Mouse (Mus musculus) c-Kit-positive CD71-negative TER-119-negative erythroid progenitor cells, embryonic 14.5 days (primary cell): Measurements from ENCODE around the gene Platr17.
A peak's percentile ranks its signal among the peaks of the same experiment; 100 is the strongest.
"Not testable (repeated sequence)": the region's sequence is repeated elsewhere in the genome, so short reads cannot be mapped to it uniquely, and the experiment has no call there.

Experiments
- DNase-seq: peaks from one replicate; pipeline ENCODE4 v3.0.0-alpha.2; 2013; ENCODE audit warnings: low read depth

Platr17 gene

GRCm38 (mm10) chr17:33904835-33905234, at the start of gene Platr17:
Gene Platr17, plus strand, starts transcription at chr17:33905135.
- not testable (repeated sequence) for DNase-seq

- DNase-seq = no peak
Measured at GRCm38 (mm10) chr17:33857816-33858215, 47.1 kb upstream of the Platr17 start.

GRCm38 (mm10) chr17:33865330-33866030, 39.5 kb upstream of the Platr17 start:
- DNase-seq = peak; percentile 90

- not testable (repeated sequence) for DNase-seq
Measured at GRCm38 (mm10) chr17:33873537-33873936, 31.4 kb upstream of the Platr17 start, which contains the start of gene Gm7029. Gene Gm7029, plus strand, starts transcription at chr17:33873837.

- DNase-seq = no peak
Measured at GRCm38 (mm10) chr17:33874411-33874810, 30.5 kb upstream of the Platr17 start.

GRCm38 (mm10) chr17:33875797-33876196, 29.1 kb upstream of the Platr17 start:
- not testable (repeated sequence) for DNase-seq

GRCm38 (mm10) chr17:33884320-33884719, 20.6 kb upstream of the Platr17 start:
- not testable (repeated sequence) for DNase-seq

GRCm38 (mm10) chr17:33887802-33888201, 17.1 kb upstream of the Platr17 start:
- not testable (repeated sequence) for DNase-seq

GRCm38 (mm10) chr17:33888230-33888629, 16.7 kb upstream of the Platr17 start:
- not testable (repeated sequence) for DNase-seq

GRCm38 (mm10) chr17:33889941-33890532, 14.9 kb upstream of the Platr17 start:
- DNase-seq = not testable (repeated sequence)

GRCm38 (mm10) chr17:33890533-33891059, 14.3 kb upstream of the Platr17 start, which contains the start of gene Kifc1:
Gene Kifc1, minus strand, starts transcription at chr17:33890661.
- peak; percentile 99 for DNase-seq

- no peak for DNase-seq
Measured at GRCm38 (mm10) chr17:33891357-33891756, 13.6 kb upstream of the Platr17 start.

GRCm38 (mm10) chr17:33891892-33892291, 13.0 kb upstream of the Platr17 start:
- DNase-seq = not testable (repeated sequence)

- DNase-seq = no peak
Measured at GRCm38 (mm10) chr17:33892429-33892828, 12.5 kb upstream of the Platr17 start.

GRCm38 (mm10) chr17:33893011-33893410, 11.9 kb upstream of the Platr17 start:
- DNase-seq = not testable (repeated sequence)

GRCm38 (mm10) chr17:33897114-33897794, 7.7 kb upstream of the Platr17 start:
- DNase-seq = peak; percentile 76

GRCm38 (mm10) chr17:33898193-33898592, 6.7 kb upstream of the Platr17 start:
- DNase-seq = not testable (repeated sequence)

GRCm38 (mm10) chr17:33899642-33900041, 5.3 kb upstream of the Platr17 start:
- DNase-seq = no peak

GRCm38 (mm10) chr17:33900281-33900988, 4.5 kb upstream of the Platr17 start:
- no peak for DNase-seq

GRCm38 (mm10) chr17:33900989-33901314, 4.0 kb upstream of the Platr17 start:
- DNase-seq = no peak

GRCm38 (mm10) chr17:33901653-33902052, 3.3 kb upstream of the Platr17 start:
- DNase-seq = no peak

GRCm38 (mm10) chr17:33902079-33902478, 2.9 kb upstream of the Platr17 start:
- no peak for DNase-seq
